Mouse (Mus musculus): Measurements from ENCODE around the gene Gm44790.
"Not testable (repeated sequence)": the region's sequence is repeated elsewhere in the genome, so short reads cannot be mapped to it uniquely, and the experiment has no call there.

The Gm44790 gene

GRCm38 (mm10) chr6:86426358-86426757 lies at the start of gene Gm44790:
Gene Gm44790 (plus strand): TSS chr6:86426658.
- DNase-seq (ENCODE audit: low read depth, low spot score), result no peak

GRCm38 (mm10) chr6:86378341-86378740 lies 48.1 kb upstream of the Gm44790 start:
- no peak for DNase-seq (ENCODE audit: low read depth, low spot score)

GRCm38 (mm10) chr6:86380112-86380511 lies 46.3 kb upstream of the Gm44790 start:
- not testable (repeated sequence) for DNase-seq (ENCODE audit: low read depth, low spot score)

- no peak for DNase-seq (ENCODE audit: low read depth, low spot score)
These were observed 43.9 kb upstream of the Gm44790 start for GRCm38 (mm10) chr6:86382551-86382950.

GRCm38 (mm10) chr6:86383370-86383769 lies 43.1 kb upstream of the Gm44790 start:
- DNase-seq (ENCODE audit: low read depth, low spot score), result no peak

GRCm38 (mm10) chr6:86384692-86385091 lies 41.8 kb upstream of the Gm44790 start:
- DNase-seq (ENCODE audit: low read depth, low spot score), result no peak

GRCm38 (mm10) chr6:86385362-86386104 lies 40.9 kb upstream of the Gm44790 start:
- no peak for DNase-seq (ENCODE audit: low read depth, low spot score)

- DNase-seq (ENCODE audit: low read depth, low spot score), result no peak
These were observed 39.1 kb upstream of the Gm44790 start for GRCm38 (mm10) chr6:86387313-86387712.

GRCm38 (mm10) chr6:86388461-86388860 lies 38.0 kb upstream of the Gm44790 start:
- DNase-seq (ENCODE audit: low read depth, low spot score), result no peak

- DNase-seq (ENCODE audit: low read depth, low spot score), result no peak
These were observed 35.1 kb upstream of the Gm44790 start for GRCm38 (mm10) chr6:86391326-86391725.

- DNase-seq (ENCODE audit: low read depth, low spot score), result no peak
These were observed 33.3 kb upstream of the Gm44790 start for GRCm38 (mm10) chr6:86393187-86393586.

- DNase-seq (ENCODE audit: low read depth, low spot score), result no peak
These were observed 32.3 kb upstream of the Gm44790 start for GRCm38 (mm10) chr6:86394078-86394720.

GRCm38 (mm10) chr6:86395021-86395420 lies 31.4 kb upstream of the Gm44790 start:
- DNase-seq (ENCODE audit: low read depth, low spot score), result no peak

- no peak for DNase-seq (ENCODE audit: low read depth, low spot score)
These were observed 30.5 kb upstream of the Gm44790 start for GRCm38 (mm10) chr6:86395969-86396368.

- peak; percentile 77 for DNase-seq (ENCODE audit: low read depth, low spot score)
These were observed 29.7 kb upstream of the Gm44790 start, which contains the start of gene Pcyox1 for GRCm38 (mm10) chr6:86396581-86397256. Gene Pcyox1 (minus strand): TSS chr6:86397154.

- no peak for DNase-seq (ENCODE audit: low read depth, low spot score)
These were observed 29.0 kb upstream of the Gm44790 start for GRCm38 (mm10) chr6:86397257-86397980.

GRCm38 (mm10) chr6:86398986-86399385 lies 27.5 kb upstream of the Gm44790 start:
- DNase-seq (ENCODE audit: low read depth, low spot score), result no peak

- DNase-seq (ENCODE audit: low read depth, low spot score), result no peak
These were observed 26.5 kb upstream of the Gm44790 start for GRCm38 (mm10) chr6:86399995-86400394.

GRCm38 (mm10) chr6:86400972-86401371 lies 25.5 kb upstream of the Gm44790 start:
- DNase-seq (ENCODE audit: low read depth, low spot score), result peak; percentile 61

- DNase-seq (ENCODE audit: low read depth, low spot score), result no peak
These were observed 23.5 kb upstream of the Gm44790 start for GRCm38 (mm10) chr6:86402681-86403607.

GRCm38 (mm10) chr6:86403728-86404099 lies 22.7 kb upstream of the Gm44790 start:
- peak; percentile 87 for DNase-seq (ENCODE audit: low read depth, low spot score)
